Mouse (Mus musculus) limb, embryonic 14.5 days (tissue): Measurements from ENCODE around the gene Sh3d19. TPM values are rescaled to one million over a fixed set of nuclear protein-coding genes. Genes with fewer than 3 reads are reported as not detected.

Experiments used
- ATAC-seq: fragments of 200-750 bp; cut with Nextera tagmentation; 2 replicates; pipeline ENCODE4 v1.8.0; 2017; ENCODE audit warnings: low read depth, moderate number of reproducible peaks, moderate TSS enrichment; ENCODE audit not compliant: low FRiP score
- DNase-seq: peaks from one replicate; pipeline ENCODE4 v3.0.0-alpha.2; 2015; ENCODE audit warnings: low spot score
- H3K27ac ChIP-seq: fragments of 300-500 bp; sonication (generic); replicated peaks from 2 replicates; pipeline ENCODE4 v1.5.1; 2014; ENCODE audit warnings: low read depth, mild to moderate bottlenecking, low read length, moderate library complexity, mixed read lengths
- H3K27me3 ChIP-seq: fragments of 300-500 bp; sonication (generic); 2 replicates; pipeline ENCODE4 v1.6.1; 2014; ENCODE audit warnings: low read length, mixed read lengths; ENCODE audit not compliant: control insufficient read depth, insufficient read depth
- H3K36me3 ChIP-seq: fragments of 300-500 bp; sonication (generic); 2 replicates; pipeline ENCODE4 v1.6.1; 2014; ENCODE audit warnings: mild to moderate bottlenecking, low read length, moderate library complexity, mixed read lengths; ENCODE audit not compliant: control insufficient read depth, insufficient read depth
- H3K4me1 ChIP-seq: fragments of 300-500 bp; sonication (generic); 2 replicates; pipeline ENCODE4 v1.6.1; 2014; ENCODE audit warnings: antibody characterized with exemption, low read length, mixed read lengths; ENCODE audit not compliant: control insufficient read depth, insufficient read depth
- H3K4me2 ChIP-seq: fragments of 300-500 bp; sonication (generic); replicated peaks from 2 replicates; pipeline ENCODE4 v1.6.1; 2014; ENCODE audit warnings: low read depth, mild to moderate bottlenecking, low read length, moderate library complexity; ENCODE audit not compliant: severe bottlenecking
- H3K4me3 ChIP-seq: fragments of 300-500 bp; sonication (generic); replicated peaks from 2 replicates; pipeline ENCODE4 v1.5.1; 2014; ENCODE audit warnings: low read length
- H3K9ac ChIP-seq: fragments of 300-500 bp; sonication (generic); 2 replicates; pipeline ENCODE4 v1.6.1; 2014; ENCODE audit warnings: mild to moderate bottlenecking, low read depth, low read length, moderate library complexity; ENCODE audit not compliant: severe bottlenecking
- H3K9me3 ChIP-seq: fragments of 300-500 bp; sonication (generic); 2 replicates; pipeline ENCODE4 v1.6.1; 2016; ENCODE audit warnings: low read length; ENCODE audit not compliant: control insufficient read depth
- POLR2A ChIP-seq: fragments of 200-500 bp; IDR thresholded peaks from 2 replicates; pipeline ENCODE4 v1.8.0; 2012; ENCODE audit warnings: inconsistent platforms, mild to moderate bottlenecking, moderate library complexity, borderline replicate concordance; ENCODE audit not compliant: insufficient read depth, insufficient read length; ENCODE audit errors: extremely low read depth
- WGBS: fragments of 180-500 bp; shearing (Covaris S2); extraction: QIAGEN DNeasy Blood & Tissue Kit; methylation state at CpG from one replicate; pipeline ENCODE4 v1.1.7; 2014; 5-methylcytosine and 5-hydroxymethylcytosine counted together
- polyA plus RNA-seq, 2 experiments: library from polyadenylated mRNA; depleted of rRNA in 1 of 2; stranded (reverse) in 1 of 2; unstranded in 1 of 2; fragments of >200 nt; fragmentation: Nextera tagmentation in 1 of 2; extraction: Ambion mirVana in 1 of 2; gene quantifications; 2 replicates each; pipeline versions ENCODE4 v1.2.1 to v1.2.3; 2012 to 2014

Sh3d19 gene
- polyA plus RNA-seq, 2 experiments: 29.2 to 33.8 TPM

DNA sequence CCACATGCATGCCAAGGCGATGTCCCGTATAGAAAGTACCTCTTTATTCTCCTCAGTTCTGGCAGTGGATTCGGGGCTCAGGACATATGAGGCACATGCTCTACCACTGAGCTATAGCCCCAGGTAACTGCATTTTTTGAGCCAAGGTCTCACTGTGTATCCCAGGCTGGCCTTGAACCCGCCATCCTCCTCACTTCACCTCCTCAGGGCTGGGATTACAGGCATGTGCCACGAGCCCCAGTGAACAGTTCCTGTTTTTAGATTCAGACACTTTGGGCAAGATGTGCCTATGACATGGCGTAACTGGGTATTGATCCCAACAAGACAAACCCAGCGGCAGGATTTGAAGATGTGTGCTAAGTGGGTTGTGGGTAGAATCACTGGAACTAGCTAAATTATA, 99.9 kb downstream of the Sh3d19 start:
- no peaks in the 10 kb centered on the region for H3K4me1 ChIP-seq
- no peak overlapping the region for H3K4me2 ChIP-seq
- H3K36me3 ChIP-seq: no peaks in the 10 kb centered on the region
- DNase-seq (no peak), ATAC-seq (no peak)
- H3K27me3 ChIP-seq: no peaks in the 10 kb centered on the region
- no peak for TF ChIP-seq POLR2A
- no peak overlapping the region for H3K4me3 ChIP-seq
- WGBS: 90% methylated on average over 7 of the region's 7 CpGs
- no peak overlapping the region for H3K27ac ChIP-seq
- no peak overlapping the region for H3K9ac ChIP-seq
- no peaks in the 10 kb centered on the region for H3K9me3 ChIP-seq

DNA sequence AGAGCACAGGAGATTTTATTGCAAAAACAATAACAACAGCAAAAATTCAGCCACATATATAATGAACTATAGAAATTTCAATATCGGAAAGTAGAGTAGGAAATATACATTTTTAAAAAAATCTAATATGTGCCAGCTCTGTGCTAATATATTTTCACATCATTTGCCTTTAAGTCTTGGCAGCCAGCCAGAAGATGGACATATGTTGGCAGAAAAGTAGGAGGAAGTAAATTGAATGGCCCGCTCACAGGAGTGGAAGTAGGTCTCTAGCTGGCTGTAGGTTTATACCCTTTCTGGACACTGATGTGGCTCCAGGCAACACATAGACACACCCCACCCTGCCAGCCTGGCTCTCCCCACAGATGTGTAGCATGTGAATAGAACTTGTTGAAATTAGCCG, 101.2 kb downstream of the Sh3d19 start:
- TF ChIP-seq POLR2A: no peak
- Histone ChIP-seq H3K4me2 (no peak overlapping the region), H3K4me1 (no peaks in the 10 kb centered on the region), H3K9ac (no peak overlapping the region), H3K27me3 (no peaks in the 10 kb centered on the region), H3K9me3 (no peaks in the 10 kb centered on the region), H3K27ac (no peak overlapping the region), H3K36me3 (no peaks in the 10 kb centered on the region), H3K4me3 (no peak overlapping the region)
- no peak for ATAC-seq
- DNase-seq: no peak
- WGBS: 75% methylated on average over 3 of the region's 3 CpGs

DNA sequence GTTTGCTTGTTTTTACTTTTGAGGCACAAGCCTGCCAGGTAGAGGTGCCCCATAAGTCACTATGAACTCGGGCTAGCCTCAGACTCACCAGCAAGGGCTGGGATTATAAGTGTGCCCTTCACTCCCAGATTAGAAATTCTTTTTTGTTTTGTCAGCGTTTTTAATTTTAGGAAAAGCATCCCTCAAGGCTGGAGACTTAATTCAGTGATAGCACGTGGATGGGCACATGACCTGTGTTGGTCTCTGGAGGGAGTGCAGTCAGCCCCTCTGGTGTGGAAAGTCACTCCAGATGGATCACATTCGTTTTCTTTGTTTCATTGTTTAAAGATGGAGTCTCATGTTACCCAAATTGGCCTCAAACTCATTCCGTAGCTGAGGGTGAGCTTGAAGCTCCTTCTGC, 102.0 kb downstream of the Sh3d19 start:
- Histone ChIP-seq H3K36me3 (no peaks in the 10 kb centered on the region), H3K4me3 (no peak overlapping the region), H3K9ac (no peak overlapping the region), H3K9me3 (no peaks in the 10 kb centered on the region), H3K4me2 (no peak overlapping the region), H3K27me3 (no peaks in the 10 kb centered on the region), H3K4me1 (no peaks in the 10 kb centered on the region), H3K27ac (no peak overlapping the region)
- 68% methylated on average over 5 of the region's 5 CpGs for whole genome bisulfite sequencing
- TF ChIP-seq POLR2A: no peak
- no peak for DNase-seq
- no peak for ATAC-seq

DNA sequence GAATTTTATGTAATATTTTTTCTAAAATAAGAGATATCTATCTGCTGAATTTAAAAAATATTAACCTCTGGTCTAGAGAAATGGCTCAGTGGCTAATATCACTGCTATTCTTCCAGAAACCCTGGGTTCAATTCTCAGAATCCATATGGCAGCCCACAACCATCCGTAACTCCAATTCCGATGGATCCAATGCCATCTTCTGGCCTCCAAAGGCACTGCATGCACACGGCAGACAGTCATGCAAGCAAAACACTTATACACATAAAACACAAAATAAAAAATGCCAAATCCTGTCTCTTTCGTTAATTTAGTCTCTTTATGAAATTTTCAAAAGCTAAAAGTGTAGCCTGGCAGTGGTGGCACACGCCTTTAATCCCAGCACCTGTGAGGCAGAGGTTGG, 104.7 kb downstream of the Sh3d19 start:
- no peak overlapping the region for H3K4me3 ChIP-seq
- H3K27me3 ChIP-seq: no peaks in the 10 kb centered on the region
- no peak for TF ChIP-seq POLR2A
- DNase-seq (no peak), ATAC-seq (no peak)
- no peak overlapping the region for H3K27ac ChIP-seq
- no peaks in the 10 kb centered on the region; the same call in 1 of the 2 replicates for H3K36me3 ChIP-seq
- no peaks in the 10 kb centered on the region for H3K4me1 ChIP-seq
- H3K9ac ChIP-seq: no peak overlapping the region
- no peaks in the 10 kb centered on the region for H3K9me3 ChIP-seq
- 94% methylated on average over 5 of the region's 5 CpGs for WGBS
- no peak overlapping the region for H3K4me2 ChIP-seq

DNA sequence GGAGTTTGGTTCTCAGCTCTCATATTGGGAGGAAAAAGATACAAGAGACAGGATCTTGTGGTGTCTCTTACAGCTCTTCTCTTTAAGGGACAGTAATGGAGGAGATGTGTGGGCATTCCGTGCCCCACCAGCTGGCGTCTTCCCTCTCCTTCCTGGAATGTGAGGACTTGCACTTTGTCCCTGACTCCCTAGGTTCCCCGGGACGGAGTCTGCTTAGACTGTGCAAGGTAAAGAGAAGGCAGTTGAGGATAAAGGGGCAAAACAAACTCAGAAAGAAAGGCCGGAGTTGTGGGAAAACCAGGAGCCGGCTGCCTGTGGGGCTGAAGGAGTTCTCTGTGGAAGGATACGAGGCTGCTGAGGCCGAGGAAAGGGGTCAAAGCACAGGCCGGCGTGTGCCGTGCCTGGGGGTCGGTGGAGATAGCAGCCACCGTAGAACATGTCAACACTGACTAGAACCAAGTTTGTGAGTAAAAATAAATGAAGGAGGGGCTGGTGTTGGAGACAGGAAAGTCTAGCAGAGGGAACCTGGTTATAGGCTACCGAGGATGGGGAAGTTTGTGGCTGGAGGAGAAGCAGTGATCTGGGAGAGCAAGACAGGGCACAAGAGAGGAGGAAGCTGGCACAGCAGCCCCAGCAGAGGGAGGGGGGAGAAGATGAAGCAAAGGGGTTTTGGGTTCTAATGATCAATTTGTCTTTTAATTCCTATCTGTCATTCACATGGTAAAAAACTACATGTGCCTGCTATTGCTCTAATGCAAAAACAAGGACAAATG, 105.8 kb downstream of the Sh3d19 start:
- no peak for TF ChIP-seq POLR2A
- H3K4me2 ChIP-seq: no peak overlapping the region

More for the DNA sequence above, 105.8 kb downstream of the Sh3d19 start:
- H3K4me3 ChIP-seq: no peak overlapping the region
- H3K9ac ChIP-seq: no peak overlapping the region
- WGBS: 84% methylated on average over 14 of the region's 14 CpGs
- H3K27ac ChIP-seq: no peak overlapping the region
- no peaks in the 10 kb centered on the region for H3K9me3 ChIP-seq
- H3K27me3 ChIP-seq: no peaks in the 10 kb centered on the region
- H3K36me3 ChIP-seq: no peaks in the 10 kb centered on the region; the same call in 1 of the 2 replicates
- DNase-seq (no peak), ATAC-seq (no peak)
- no peaks in the 10 kb centered on the region for H3K4me1 ChIP-seq
